Mouse (Mus musculus) limb, embryonic 10.5 days (tissue): Measurements from ENCODE around the gene Gapt. TPM values are rescaled to one million over a fixed set of nuclear protein-coding genes. Genes with fewer than 3 reads are reported as not detected.
"Not testable (repeated sequence)": the region's sequence is repeated elsewhere in the genome, so short reads cannot be mapped to it uniquely, and the experiment has no call there.

Experiments
- DNase-seq: peaks from one replicate; pipeline ENCODE4 v3.0.0-alpha.2; 2017; ENCODE audit warnings: low spot score
- H3K27ac ChIP-seq: fragments of 300-500 bp; sonication (generic); 2 replicates; pipeline ENCODE4 v1.5.1; 2016; ENCODE audit warnings: mild to moderate bottlenecking
- H3K27me3 ChIP-seq: fragments of 300-500 bp; sonication (generic); 2 replicates; pipeline ENCODE4 v1.6.1; 2016; ENCODE audit warnings: low read depth, mild to moderate bottlenecking; ENCODE audit not compliant: poor library complexity, severe bottlenecking
- H3K36me3 ChIP-seq: fragments of 300-500 bp; sonication (generic); 2 replicates; pipeline ENCODE4 v1.6.1; 2016; ENCODE audit warnings: mild to moderate bottlenecking, moderate library complexity
- H3K4me1 ChIP-seq: fragments of 300-500 bp; sonication (generic); 2 replicates; pipeline ENCODE4 v1.6.1; 2016
- H3K4me3 ChIP-seq: fragments of 300-500 bp; sonication (generic); 2 replicates; pipeline ENCODE4 v1.5.1; 2016; ENCODE audit warnings: mild to moderate bottlenecking, moderate library complexity
- H3K9me3 ChIP-seq: fragments of 300-500 bp; sonication (generic); replicated peaks from 2 replicates; pipeline ENCODE4 v1.6.1; 2016; ENCODE audit warnings: mild to moderate bottlenecking
- WGBS: fragments of 180-500 bp; shearing (Covaris S2); methylation state at CpG from one replicate; pipeline ENCODE4 v1.1.7; 2016; 5-methylcytosine and 5-hydroxymethylcytosine counted together
- polyA plus RNA-seq: library from polyadenylated mRNA; unstranded; fragments of >200 nt; fragmentation: Nextera tagmentation; extraction: Ambion mirVana; gene quantifications from 2 replicates; pipeline ENCODE4 v1.2.1, GENCODE M21; 2016

Gene Gapt
- 0.11 and 0.21 TPM in 2 replicates for polyA plus RNA-seq

- H3K9me3 ChIP-seq = no peaks in the 10 kb centered on the region
Measured at GRCm38 (mm10) chr13:110356941-110357340, at the start of gene Gapt. TSS of gene Gapt (minus strand) at chr13:110357199.

DNA sequence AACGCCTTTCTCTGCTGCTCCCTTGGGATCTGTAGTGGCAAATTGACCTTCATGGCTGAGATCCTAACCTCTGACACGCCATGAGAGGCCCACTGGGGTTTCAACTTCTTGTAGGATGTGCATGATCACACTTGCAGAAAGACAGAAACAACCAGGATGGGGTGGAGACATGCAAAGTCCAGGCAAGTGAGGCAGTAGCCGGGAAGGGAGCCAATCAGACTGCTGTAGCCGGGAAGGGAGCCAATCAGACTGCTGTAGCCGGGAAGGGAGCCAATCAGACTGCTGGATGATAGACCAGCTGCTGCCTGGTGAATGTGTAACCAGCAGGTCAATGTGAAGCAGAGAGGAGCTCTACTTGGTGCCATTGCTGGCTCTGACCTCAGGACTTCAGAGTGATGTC is 49.2 kb upstream of the Gapt start:
- H3K27ac ChIP-seq = no peak overlapping the region
- no peak for DNase-seq
- H3K4me3 ChIP-seq = no peak overlapping the region
- H3K9me3 ChIP-seq = no peaks in the 10 kb centered on the region
- peaks cover 6% of the 10 kb centered on the region; the same call in 1 of the 2 replicates for H3K4me1 ChIP-seq
- no peaks in the 10 kb centered on the region for H3K27me3 ChIP-seq
- H3K36me3 ChIP-seq = peaks cover 4% of the 10 kb centered on the region
- WGBS = 84% methylated on average over 5 of the region's 5 CpGs

More at GRCm38 (mm10) chr13:110356941-110357340, at the start of gene Gapt:
- Histone ChIP-seq H3K4me1 (no peaks in the 10 kb centered on the region), H3K36me3 (no peaks in the 10 kb centered on the region), H3K27ac (no peak within 1 kb of the TSS), H3K4me3 (no peak within 1 kb of the TSS), H3K27me3 (no peaks in the 10 kb centered on the region)
- WGBS = 92% methylated on average over 2 of the region's 2 CpGs
- no peak for DNase-seq

DNA sequence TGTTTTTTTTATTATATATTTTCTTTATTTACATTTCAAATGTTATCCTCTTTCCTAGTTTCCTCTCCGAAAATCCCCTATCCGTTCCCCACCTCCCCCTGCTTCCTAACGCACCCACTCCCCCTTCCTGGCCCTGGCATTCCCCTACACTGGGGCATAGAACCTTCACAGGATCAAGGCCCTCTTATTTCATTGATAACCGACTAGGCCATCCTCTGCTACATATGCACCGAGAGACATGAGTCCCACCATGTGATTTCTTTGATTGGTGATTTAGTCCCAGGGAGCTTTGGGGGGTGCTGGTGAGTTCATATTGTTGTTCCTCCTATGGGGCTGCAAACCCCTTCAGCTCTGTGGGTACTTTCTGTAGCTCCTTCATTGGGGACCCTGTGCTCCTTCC is 47.7 kb upstream of the Gapt start:
- not testable (repeated sequence) for DNase-seq

GRCm38 (mm10) chr13:110404059-110404458 is 47.1 kb upstream of the Gapt start:
- Histone ChIP-seq H3K36me3 (peaks cover 25% of the 10 kb centered on the region), H3K4me1 (peaks cover 6% of the 10 kb centered on the region; the same call in 1 of the 2 replicates), H3K27me3 (no peaks in the 10 kb centered on the region), H3K27ac (0 out of 2 replicates have a peak overlapping the region, but pooled peaks have one; percentile 14), H3K4me3 (no peak overlapping the region), H3K9me3 (no peaks in the 10 kb centered on the region)
- 82% methylated on average over 8 of the region's 8 CpGs for WGBS
- DNase-seq = no peak

More for the DNA sequence above, 47.7 kb upstream of the Gapt start:
- not testable (repeated sequence) for H3K4me1 ChIP-seq, H3K4me3 ChIP-seq, H3K27ac ChIP-seq, H3K9me3 ChIP-seq, H3K27me3 ChIP-seq
- 90% methylated on average over 5 of the region's 5 CpGs for WGBS
- peaks cover 18% of the 10 kb centered on the region for H3K36me3 ChIP-seq

- DNase-seq = no peak
- Histone ChIP-seq H3K36me3 (peaks cover 43% of the 10 kb centered on the region), H3K4me1 (peaks cover 11% of the 10 kb centered on the region; the same call in 1 of the 2 replicates), H3K27ac (no peak overlapping the region), H3K27me3 (no peaks in the 10 kb centered on the region), H3K4me3 (no peak overlapping the region), H3K9me3 (no peaks in the 10 kb centered on the region)
- 91% methylated on average over 2 of the region's 2 CpGs for WGBS
Measured at GRCm38 (mm10) chr13:110401877-110402276, 44.9 kb upstream of the Gapt start.

GRCm38 (mm10) chr13:110401443-110401842 is 44.4 kb upstream of the Gapt start:
- peaks cover 15% of the 10 kb centered on the region for H3K4me1 ChIP-seq
- no peak overlapping the region for H3K4me3 ChIP-seq
- 77% methylated on average over 3 of the region's 3 CpGs for WGBS
- no peaks in the 10 kb centered on the region for H3K9me3 ChIP-seq
- no peaks in the 10 kb centered on the region for H3K27me3 ChIP-seq
- peaks cover 44% of the 10 kb centered on the region for H3K36me3 ChIP-seq
- no peak overlapping the region for H3K27ac ChIP-seq
- DNase-seq = no peak

DNA sequence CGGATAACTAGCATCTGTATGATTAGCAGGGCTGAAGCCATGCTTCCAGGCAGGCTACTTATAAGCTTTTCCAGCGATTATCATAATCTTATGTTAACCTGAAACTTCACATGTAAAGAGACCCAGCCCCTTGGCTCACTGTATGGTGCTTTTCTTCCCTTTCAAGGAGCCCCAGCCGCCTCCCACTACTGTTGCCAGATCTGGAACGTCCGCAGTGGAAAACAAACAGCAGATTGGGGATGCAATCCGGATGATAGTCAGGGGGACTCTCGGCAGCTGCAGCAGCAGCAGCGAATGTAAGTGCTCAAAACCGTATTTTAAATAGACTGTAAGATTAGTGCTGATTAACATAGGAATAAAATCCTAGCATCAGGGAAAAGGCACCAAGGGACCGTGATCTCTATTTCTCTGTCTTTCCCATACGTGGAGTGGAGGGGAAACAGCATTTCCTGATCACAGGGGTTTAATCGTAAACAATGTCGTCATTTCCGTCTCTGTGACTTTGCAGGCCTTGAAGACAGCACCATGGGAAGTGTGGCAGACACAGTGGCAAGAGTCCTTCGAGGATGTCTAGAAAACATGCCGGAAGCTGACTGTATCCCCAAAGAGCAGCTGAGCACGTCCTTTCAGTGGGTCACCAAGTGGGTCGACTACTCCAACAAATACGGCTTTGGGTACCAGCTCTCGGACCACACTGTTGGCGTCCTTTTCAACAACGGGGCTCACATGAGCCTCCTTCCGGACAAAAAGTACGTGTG is 41.7 kb upstream of the Gapt start:
- Histone ChIP-seq H3K27me3 (no peaks in the 10 kb centered on the region), H3K4me1 (peaks cover 33% of the 10 kb centered on the region), H3K36me3 (peaks cover 44% of the 10 kb centered on the region), H3K27ac (no peak overlapping the region), H3K4me3 (no peak overlapping the region), H3K9me3 (no peaks in the 10 kb centered on the region)
- DNase-seq = no peak
- WGBS = 85% methylated on average over 24 of the region's 24 CpGs

- Histone ChIP-seq H3K4me1 (peaks cover 28% of the 10 kb centered on the region), H3K4me3 (peak overlapping the region; percentile 8), H3K27me3 (no peaks in the 10 kb centered on the region), H3K9me3 (no peaks in the 10 kb centered on the region), H3K27ac (no peak overlapping the region), H3K36me3 (peaks cover 44% of the 10 kb centered on the region)
- 86% methylated on average over 8 of the region's 8 CpGs for WGBS
- DNase-seq = no peak
Measured at GRCm38 (mm10) chr13:110397750-110398149, 40.8 kb upstream of the Gapt start.

GRCm38 (mm10) chr13:110395916-110396685 is 39.1 kb upstream of the Gapt start:
- H3K4me3 ChIP-seq = peak overlapping the region; percentile 71
- H3K36me3 ChIP-seq = peaks cover 40% of the 10 kb centered on the region
- no peaks in the 10 kb centered on the region for H3K27me3 ChIP-seq
- DNase-seq = no peak
- no peaks in the 10 kb centered on the region for H3K9me3 ChIP-seq
- WGBS = 21% methylated on average over 21 of the region's 21 CpGs
- H3K27ac ChIP-seq = peak overlapping the region; percentile 89
- H3K4me1 ChIP-seq = peaks cover 32% of the 10 kb centered on the region

- Histone ChIP-seq H3K4me3 (peak overlapping the region; percentile 71), H3K27me3 (no peaks in the 10 kb centered on the region), H3K4me1 (peaks cover 32% of the 10 kb centered on the region), H3K9me3 (no peaks in the 10 kb centered on the region), H3K36me3 (peaks cover 32% of the 10 kb centered on the region), H3K27ac (peak overlapping the region; percentile 89)
- under 1% methylated on average over 41 of the region's 41 CpGs for WGBS
- no peak for DNase-seq
Measured at GRCm38 (mm10) chr13:110395179-110395794, 38.3 kb upstream of the Gapt start.

DNA sequence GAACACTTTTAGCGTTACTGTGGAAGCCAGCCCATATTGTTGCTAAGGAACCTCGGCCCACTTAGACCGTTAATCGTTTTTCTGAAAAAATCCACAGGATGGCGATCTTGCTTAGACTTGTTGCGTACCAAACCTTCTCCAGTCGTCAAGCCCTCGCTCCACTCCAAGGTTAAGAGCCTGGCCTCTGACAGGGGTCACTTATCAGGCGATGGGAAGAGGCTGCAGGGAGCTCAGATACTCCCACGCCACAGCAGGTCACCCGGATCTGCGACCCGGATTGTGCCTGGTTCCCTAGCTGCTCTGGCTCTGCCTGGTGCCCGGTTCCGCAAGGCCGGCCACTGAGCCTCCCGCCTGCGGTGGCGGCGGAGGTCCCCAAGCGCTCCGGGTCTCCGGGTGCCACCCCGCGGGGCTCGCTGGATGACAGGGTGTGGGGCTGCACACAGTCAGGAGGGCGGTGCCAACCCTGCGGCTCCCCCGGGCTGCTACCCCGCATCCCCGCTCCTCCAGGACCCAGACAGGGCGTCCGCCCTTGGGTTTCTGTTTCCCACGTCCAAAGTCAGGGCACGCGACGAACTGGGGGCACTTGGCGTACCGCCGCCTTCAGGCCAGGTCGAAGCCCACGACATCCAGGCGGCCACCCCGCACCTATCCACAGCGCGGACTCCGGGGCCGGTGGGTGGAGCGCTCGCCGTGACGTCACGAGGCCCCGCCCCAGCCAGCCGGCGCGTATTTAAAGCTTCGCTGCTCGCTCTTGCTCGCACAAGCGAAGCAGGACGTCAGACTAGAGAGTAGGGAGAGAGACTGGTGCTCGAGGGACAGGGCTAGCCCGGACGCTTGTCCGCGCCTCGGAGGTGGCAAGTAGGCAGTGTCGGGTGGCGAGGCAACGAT is 37.5 kb upstream of the Gapt start, which contains the start of gene Plk2:
Gene Plk2 (plus strand): TSS at position 756 of the 888 bp plus-strand sequence.
- Histone ChIP-seq H3K9me3 (no peaks in the 10 kb centered on the region), H3K4me3 (peak within 1 kb of the TSS; percentile 71), H3K4me1 (peaks cover 32% of the 10 kb centered on the region), H3K27me3 (no peaks in the 10 kb centered on the region), H3K36me3 (peaks cover 24% of the 10 kb centered on the region), H3K27ac (peak within 1 kb of the TSS; percentile 89)
- WGBS = under 1% methylated on average over 71 of the region's 71 CpGs
- peak; percentile 97 for DNase-seq

- Histone ChIP-seq H3K36me3 (peaks cover 5% of the 10 kb centered on the region), H3K27me3 (no peaks in the 10 kb centered on the region), H3K4me1 (peaks cover 27% of the 10 kb centered on the region), H3K9me3 (no peaks in the 10 kb centered on the region), H3K4me3 (no peak overlapping the region), H3K27ac (no peak overlapping the region)
- DNase-seq = no peak
- 40% methylated on average over 3 of the region's 3 CpGs for WGBS
Measured at GRCm38 (mm10) chr13:110392631-110393030, 35.6 kb upstream of the Gapt start.
